Mouse (Mus musculus) cortical plate, adult 2 months (tissue): ENCODE measurements around the gene Rhof.

Experiments
- CTCF ChIP-seq: fragments of 200-500 bp; IDR thresholded peaks from 2 replicates; pipeline ENCODE4 v1.5.1; 2011; ENCODE audit warnings: mild to moderate bottlenecking, control low read depth, low read length; ENCODE audit not compliant: insufficient read depth; ENCODE audit errors: extremely low read depth
- POLR2A ChIP-seq: fragments of 200-500 bp; IDR thresholded peaks from 2 replicates; pipeline ENCODE4 v1.6.1; 2011; ENCODE audit warnings: mild to moderate bottlenecking, low read length, control low read depth; ENCODE audit not compliant: insufficient read depth; ENCODE audit errors: extremely low read depth

GRCm38 (mm10) chr5:123093077-123093633 is 39.3 kb downstream of the Rhof start:
- TF ChIP-seq CTCF (no peak), POLR2A (no peak)
